ENCODE assay signal across 8 mouse cellular contexts in the genomic region with DNA sequence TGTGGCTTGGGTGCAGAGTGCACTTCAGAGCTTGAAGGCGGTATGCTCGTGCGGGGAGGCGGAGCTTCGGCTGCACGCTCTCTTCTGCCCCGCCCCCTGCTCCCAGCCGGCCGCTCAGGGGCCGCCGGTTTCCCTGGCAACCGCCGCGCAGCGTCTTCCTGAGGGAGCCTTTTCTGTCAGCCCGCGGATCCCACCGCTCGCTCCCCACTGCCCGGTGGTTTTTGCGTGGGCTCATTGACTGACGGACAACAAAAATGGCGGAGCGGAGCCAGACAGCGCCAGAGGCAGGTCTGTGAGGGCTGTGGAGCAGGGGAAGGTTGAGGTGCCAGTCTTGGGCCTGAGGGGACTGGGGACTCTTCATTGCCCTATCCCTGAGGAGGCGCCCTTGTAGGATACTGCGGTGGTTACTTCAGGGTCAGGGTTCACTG. TPM values are rescaled to one million over a fixed set of nuclear protein-coding genes. Genes with fewer than 3 reads are reported as not detected.
A peak's percentile ranks its signal among the peaks of the same experiment; 100 is the strongest.
DNase-seq lines count a peak whose midpoint lies in the region; ATAC-seq lines count a peak whose summit lies in the region.

A gene (plus strand): TSS at position 44 of the 428 bp plus-strand sequence.

- WGBS in embryonic facial prominence, embryonic 10.5 days = under 1% methylated on average over 27 of the region's 27 CpGs
- under 1% methylated on average over 27 of the region's 27 CpGs for WGBS in heart, embryonic 12.5 days
- WGBS in kidney, embryonic 14.5 days = under 1% methylated on average over 25 of the region's 27 CpGs
- 0% methylated on average over 27 of the region's 27 CpGs for WGBS in limb, embryonic 11.5 days
- under 1% methylated on average over 27 of the region's 27 CpGs for WGBS in midbrain, embryonic 12.5 days

- intact Hi-C loops in gastrocnemius, postnatal 36 days (cut with DNase I) = no loop called here

- no peaks in the 10 kb centered on the region for H3K27me3 ChIP-seq in embryonic facial prominence, embryonic 10.5 days (replicated peaks; ENCODE audit: low read depth, poor library complexity, severe bottlenecking)
- H3K27me3 ChIP-seq in heart, embryonic 12.5 days (replicated peaks) = no peaks in the 10 kb centered on the region
- H3K27me3 ChIP-seq in kidney, embryonic 14.5 days (ENCODE audit: control insufficient read depth, insufficient read depth, low read length) = no peaks in the 10 kb centered on the region
- no peaks in the 10 kb centered on the region for H3K27me3 ChIP-seq in limb, embryonic 11.5 days (ENCODE audit: control insufficient read depth, insufficient read depth, low read length)
- no peaks in the 10 kb centered on the region for H3K27me3 ChIP-seq in midbrain, embryonic 12.5 days

- no peak within 1 kb of the TSS for H3K27ac ChIP-seq in embryonic facial prominence, embryonic 10.5 days (replicated peaks)
- no peak within 1 kb of the TSS for H3K27ac ChIP-seq in heart, embryonic 12.5 days (ENCODE audit: poor library complexity, severe bottlenecking)
- H3K27ac ChIP-seq in kidney, embryonic 14.5 days (ENCODE audit: low read depth, low read length) = no peak within 1 kb of the TSS
- H3K27ac ChIP-seq in limb, embryonic 11.5 days (replicated peaks; ENCODE audit: low read depth, low read length) = no peak within 1 kb of the TSS
- H3K27ac ChIP-seq in midbrain, embryonic 12.5 days (replicated peaks) = no peak within 1 kb of the TSS

- H3K36me3 ChIP-seq in embryonic facial prominence, embryonic 10.5 days (replicated peaks) = no peaks in the 10 kb centered on the region
- H3K36me3 ChIP-seq in heart, embryonic 12.5 days = no peaks in the 10 kb centered on the region
- H3K36me3 ChIP-seq in kidney, embryonic 14.5 days (ENCODE audit: control insufficient read depth, insufficient read depth, low read length) = no peaks in the 10 kb centered on the region
- no peaks in the 10 kb centered on the region for H3K36me3 ChIP-seq in limb, embryonic 11.5 days (ENCODE audit: control insufficient read depth, insufficient read depth, low read length)
- H3K36me3 ChIP-seq in midbrain, embryonic 12.5 days = no peaks in the 10 kb centered on the region

- peak within 1 kb of the TSS; percentile 79 for H3K4me2 ChIP-seq in heart, embryonic 12.5 days
- H3K4me2 ChIP-seq in kidney, embryonic 14.5 days (replicated peaks; ENCODE audit: low read depth, low read length) = peak within 1 kb of the TSS; percentile 64
- peak within 1 kb of the TSS; percentile 71 for H3K4me2 ChIP-seq in limb, embryonic 11.5 days (ENCODE audit: low read depth, severe bottlenecking)
- peak within 1 kb of the TSS; percentile 72 for H3K4me2 ChIP-seq in midbrain, embryonic 12.5 days (replicated peaks)

- peak within 1 kb of the TSS; percentile 56; the same call in 1 of the 2 replicates for H3K9ac ChIP-seq in heart, embryonic 12.5 days
- peak within 1 kb of the TSS; percentile 35; the same call in 1 of the 2 replicates for H3K9ac ChIP-seq in kidney, embryonic 14.5 days (ENCODE audit: low read depth, low read length)
- H3K9ac ChIP-seq in limb, embryonic 11.5 days (ENCODE audit: low read length) = peak within 1 kb of the TSS; percentile 39; the same call in 1 of the 2 replicates
- H3K9ac ChIP-seq in midbrain, embryonic 12.5 days (replicated peaks) = peak within 1 kb of the TSS; percentile 53

- peak within 1 kb of the TSS; percentile 69 for H3K4me3 ChIP-seq in embryonic facial prominence, embryonic 10.5 days
- H3K4me3 ChIP-seq in heart, embryonic 12.5 days = peak within 1 kb of the TSS; percentile 66
- peak within 1 kb of the TSS; percentile 50 for H3K4me3 ChIP-seq in kidney, embryonic 14.5 days (ENCODE audit: low read length)
- H3K4me3 ChIP-seq in limb, embryonic 11.5 days (ENCODE audit: low read depth, low read length) = peak within 1 kb of the TSS; percentile 47
- peak within 1 kb of the TSS; percentile 65 for H3K4me3 ChIP-seq in midbrain, embryonic 12.5 days

- peaks cover 9% of the 10 kb centered on the region for H3K4me1 ChIP-seq in embryonic facial prominence, embryonic 10.5 days
- 0 out of 2 replicates have a peak, but pooled peaks cover 3% of the 10 kb centered on the region for H3K4me1 ChIP-seq in heart, embryonic 12.5 days (replicated peaks)
- H3K4me1 ChIP-seq in kidney, embryonic 14.5 days (ENCODE audit: control insufficient read depth, insufficient read depth, low read length) = no peaks in the 10 kb centered on the region
- no peaks in the 10 kb centered on the region for H3K4me1 ChIP-seq in limb, embryonic 11.5 days (ENCODE audit: control insufficient read depth, insufficient read depth, low read length)
- H3K4me1 ChIP-seq in midbrain, embryonic 12.5 days = peaks cover 16% of the 10 kb centered on the region

- no peaks in the 10 kb centered on the region for H3K9me3 ChIP-seq in embryonic facial prominence, embryonic 10.5 days
- H3K9me3 ChIP-seq in heart, embryonic 12.5 days (replicated peaks) = no peaks in the 10 kb centered on the region
- H3K9me3 ChIP-seq in kidney, embryonic 14.5 days (ENCODE audit: control insufficient read depth, low read length) = no peaks in the 10 kb centered on the region
- no peaks in the 10 kb centered on the region for H3K9me3 ChIP-seq in limb, embryonic 11.5 days (ENCODE audit: control insufficient read depth, low read length)
- no peaks in the 10 kb centered on the region for H3K9me3 ChIP-seq in midbrain, embryonic 12.5 days

- peak; percentile 12 to 21 for DNase-seq in gastrocnemius, postnatal 4 days (ENCODE audit: low spot score in 2 of 2)
- no peak for DNase-seq in gastrocnemius, postnatal 36 days
- peak; percentile 90 for DNase-seq in embryonic facial prominence, embryonic 10.5 days (ENCODE audit: low spot score)
- DNase-seq in limb, embryonic 11.5 days (ENCODE audit: low spot score) = peak; percentile 82
- DNase-seq in telencephalon, adult 2 months (ENCODE audit: low read depth, low spot score) = peak; percentile 40

- ATAC-seq in heart, embryonic 12.5 days (ENCODE audit: insufficient number of reproducible peaks, low FRiP score) = peak; percentile 90
- ATAC-seq in kidney, embryonic 14.5 days (ENCODE audit: low FRiP score, low TSS enrichment) = peak; percentile 100
- ATAC-seq in limb, embryonic 11.5 days (ENCODE audit: insufficient number of reproducible peaks, low FRiP score, low TSS enrichment, low read depth) = peak; percentile 95
- peak; percentile 100 for ATAC-seq in midbrain, embryonic 12.5 days (ENCODE audit: low FRiP score, low read depth)

RNA-seq across cellular contexts. Expression of the gene that starts here (rescaled TPM):
- not detected for total RNA-seq in gastrocnemius, postnatal 4 days (2021)
- not detected for total RNA-seq in gastrocnemius, postnatal 36 days (2021)
- 0.24 and 1.0 TPM in 2 replicates for polyA plus RNA-seq in embryonic facial prominence, embryonic 10.5 days (2016; fragmentation: Nextera tagmentation; extraction: Ambion mirVana)
- polyA plus RNA-seq in heart, embryonic 12.5 days (2016; fragmentation: Nextera tagmentation; extraction: Ambion mirVana) = 0.63 and 0.87 TPM in 2 replicates
- 0.23 and 0.30 TPM in 2 replicates for polyA plus RNA-seq in kidney, embryonic 14.5 days (2014; fragmentation: Nextera tagmentation; extraction: Ambion mirVana)
- 0.21 and 0.47 TPM in 2 replicates for polyA plus RNA-seq in limb, embryonic 11.5 days (2014; fragmentation: Nextera tagmentation; extraction: Ambion mirVana)
- polyA plus RNA-seq in midbrain, embryonic 12.5 days (2016; fragmentation: Nextera tagmentation; extraction: Ambion mirVana) = 0.89 and 1.9 TPM in 2 replicates

Comparison
In these comparisons a context has a peak if more than half of its experiments do, and no peak if none do; other contexts are left out.
1. Peak in DNase-seq in gastrocnemius, postnatal 4 days; RNA of the gene not detected or under 1 TPM.
2. Peak in ATAC-seq, H3K4me3 ChIP-seq, H3K9ac ChIP-seq and H3K4me2 ChIP-seq in heart, embryonic 12.5 days; RNA of the gene not detected or under 1 TPM.
3. Peak in ATAC-seq, H3K4me3 ChIP-seq, H3K9ac ChIP-seq and H3K4me2 ChIP-seq in kidney, embryonic 14.5 days; RNA of the gene not detected or under 1 TPM.
4. Peak in DNase-seq, ATAC-seq, H3K4me3 ChIP-seq, H3K9ac ChIP-seq and H3K4me2 ChIP-seq in limb, embryonic 11.5 days; RNA of the gene not detected or under 1 TPM.
5. DNase-seq: peak in embryonic facial prominence, embryonic 10.5 days (single experiment) and telencephalon, adult 2 months (single experiment); none in gastrocnemius, postnatal 36 days (0 of 2).
6. Peak in every context shown above with its lines, with median percentiles within 50 percentile points of each other: H3K4me3 ChIP-seq, ATAC-seq, H3K4me2 ChIP-seq and H3K9ac ChIP-seq.